Mouse (Mus musculus) MEL (cell line): ENCODE measurements around the gene Spcs3.

Experiments
- BHLHE40 ChIP-seq: IDR thresholded peaks from 2 replicates; pipeline ENCODE4 v1.6.1; 2012; ENCODE audit warnings: low read depth, mild to moderate bottlenecking, inconsistent platforms, low read length, improper control_type of control experiment, borderline replicate concordance
- CTCF ChIP-seq, 3 experiments: IDR thresholded peaks in 2 of 3; conservative IDR thresholded peaks in 1 of 3; 2 replicates each; pipeline ENCODE4 v1.5.1; 2011 to 2012; ENCODE audit warnings: low read length in 3 of 3, low read depth in 2 of 3, mild to moderate bottlenecking in 2 of 3, improper control_type of control experiment in 1 of 3, inconsistent platforms in 1 of 3, mixed read lengths in 1 of 3, moderate library complexity in 1 of 3; ENCODE audit not compliant: control insufficient read depth in 1 of 3, insufficient read depth in 1 of 3, poor library complexity in 1 of 3, severe bottlenecking in 1 of 3
- EP300 ChIP-seq, 2 experiments: IDR thresholded peaks; 2 replicates each; pipeline ENCODE4 v1.6.1; 2011; ENCODE audit warnings: improper control_type of control experiment in 2 of 2, low read length in 2 of 2, low read depth in 1 of 2, mild to moderate bottlenecking in 1 of 2
- GATA1 ChIP-seq: IDR thresholded peaks from 2 replicates; pipeline ENCODE4 v1.6.1; 2011; ENCODE audit warnings: low read depth, low read length, improper control_type of control experiment
- HCFC1 ChIP-seq: IDR thresholded peaks from 2 replicates; pipeline ENCODE4 v1.6.1; 2012; ENCODE audit warnings: low read depth, mild to moderate bottlenecking, inconsistent platforms, low read length, improper control_type of control experiment, moderate library complexity
- KAT2A ChIP-seq: conservative IDR thresholded peaks from 2 replicates; pipeline ENCODE4 v1.6.1; 2012; ENCODE audit warnings: low read depth, low read length, improper control_type of control experiment, inconsistent platforms
- MAX ChIP-seq: IDR thresholded peaks from 2 replicates; pipeline ENCODE4 v1.6.1; 2011; ENCODE audit warnings: low read length, improper control_type of control experiment
- MXI1 ChIP-seq: IDR thresholded peaks from 2 replicates; pipeline ENCODE4 v1.6.1; 2011; ENCODE audit warnings: mild to moderate bottlenecking, low read depth, low read length, improper control_type of control experiment
- POLR2A ChIP-seq, 2 experiments: IDR thresholded peaks; 2 replicates each; pipeline ENCODE4 v1.6.1; 2011 to 2012; ENCODE audit warnings: low read length in 2 of 2, mild to moderate bottlenecking in 2 of 2, control low read depth in 1 of 2, improper control_type of control experiment in 1 of 2, low read depth in 1 of 2, moderate library complexity in 1 of 2; ENCODE audit not compliant: control insufficient read depth in 1 of 2, insufficient read depth in 1 of 2, poor library complexity in 1 of 2
- POLR2AphosphoS2 ChIP-seq: IDR thresholded peaks from 2 replicates; pipeline ENCODE4 v1.6.1; 2011; ENCODE audit warnings: low read length, improper control_type of control experiment
- RCOR1 ChIP-seq: IDR thresholded peaks from 2 replicates; pipeline ENCODE4 v1.6.1; 2012; ENCODE audit warnings: low read depth, mild to moderate bottlenecking, inconsistent platforms, low read length, improper control_type of control experiment
- USF2 ChIP-seq, 2 experiments: IDR thresholded peaks; 2 replicates each; pipeline ENCODE4 v1.6.1; 2011 to 2012; ENCODE audit warnings: improper control_type of control experiment in 2 of 2, low read length in 2 of 2, borderline replicate concordance in 1 of 2, inconsistent platforms in 1 of 2, low read depth in 1 of 2, mild to moderate bottlenecking in 1 of 2; ENCODE audit not compliant: insufficient read depth in 1 of 2

- TF ChIP-seq CTCF (IDR thresholded peaks at IDR 0.05 in 2 of 3, conservative IDR thresholded peaks at IDR 0.05 in 1 of 3; ENCODE audit: control insufficient read depth in 1 of 3, insufficient read depth in 1 of 3, low read depth in 2 of 3, low read length in 3 of 3, poor library complexity in 1 of 3, severe bottlenecking in 1 of 3) (no peak), MXI1 (no peak), POLR2A (IDR thresholded peaks at IDR 0.05; ENCODE audit: control insufficient read depth in 1 of 2, insufficient read depth in 1 of 2, low read depth in 1 of 2, low read length in 2 of 2, poor library complexity in 1 of 2) (no peak), EP300 (IDR thresholded peaks at IDR 0.05; ENCODE audit: low read depth in 1 of 2, low read length in 2 of 2) (no peak), RCOR1 (no peak), POLR2AphosphoS2 (no peak), KAT2A (no peak), MAX (no peak), USF2 (IDR thresholded peaks at IDR 0.05; ENCODE audit: borderline replicate concordance in 1 of 2, insufficient read depth in 1 of 2, low read depth in 1 of 2, low read length in 2 of 2) (no peak), BHLHE40 (no peak), GATA1 (no peak), HCFC1 (no peak)
Measured at GRCm38 (mm10) chr8:54567168-54567567, 37.4 kb upstream of the Spcs3 start.
